Mouse (Mus musculus): ENCODE results near the gene Neurl4. TPM values are rescaled to one million over a fixed set of nuclear protein-coding genes. Genes with fewer than 3 reads are reported as not detected.
A peak's percentile ranks its signal among the peaks of the same experiment; 100 is the strongest.
"Not testable (repeated sequence)": the region's sequence is repeated elsewhere in the genome, so short reads cannot be mapped to it uniquely, and the experiment has no call there.

The Neurl4 gene
- total RNA-seq, 2 experiments from 2014 or later, result 51.2 to 64.3 TPM

DNA sequence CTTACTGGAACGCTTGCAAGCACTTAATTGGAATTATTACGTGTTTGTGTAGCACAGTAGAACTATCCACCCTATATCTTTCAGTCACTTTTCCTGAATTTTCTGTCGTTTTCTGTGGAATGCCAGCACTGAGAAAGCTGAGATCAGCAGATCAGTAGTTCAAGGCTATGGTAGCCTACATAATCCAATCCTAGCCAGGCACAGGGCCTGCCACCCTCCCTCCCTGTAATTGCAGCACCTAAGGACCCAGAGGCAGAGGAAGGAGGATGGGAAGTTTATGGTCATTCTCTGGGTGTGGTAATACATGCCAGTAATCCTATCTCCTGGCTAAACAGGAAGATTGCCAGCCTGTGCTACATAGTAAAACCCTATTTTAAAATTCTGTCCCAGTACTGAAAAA is 21.9 kb downstream of the Neurl4 start:
- ATAC-seq (replicated peaks; ENCODE audit: low FRiP score, low TSS enrichment, poor library complexity, severe bottlenecking), result no peak

DNA sequence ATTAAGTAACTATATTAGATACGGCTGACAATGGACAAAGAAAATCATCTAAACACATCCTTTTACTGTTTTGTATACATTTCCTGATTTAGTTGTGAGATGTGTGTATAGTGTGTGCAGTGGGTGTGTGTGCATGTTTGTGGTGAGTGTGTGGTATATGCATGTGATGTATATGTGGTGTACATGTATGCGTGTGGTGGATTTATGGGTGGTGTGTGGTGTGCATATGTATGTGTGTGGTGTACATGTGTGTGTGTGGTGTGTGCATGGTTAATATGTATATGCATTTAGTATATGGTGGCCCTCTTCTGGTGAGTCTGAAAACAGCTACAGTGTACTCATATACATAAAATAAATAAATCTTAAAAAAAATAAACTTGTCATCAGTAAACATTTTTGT is 26.6 kb downstream of the Neurl4 start:
- ATAC-seq (replicated peaks; ENCODE audit: low FRiP score, low TSS enrichment, poor library complexity, severe bottlenecking), result no peak

DNA sequence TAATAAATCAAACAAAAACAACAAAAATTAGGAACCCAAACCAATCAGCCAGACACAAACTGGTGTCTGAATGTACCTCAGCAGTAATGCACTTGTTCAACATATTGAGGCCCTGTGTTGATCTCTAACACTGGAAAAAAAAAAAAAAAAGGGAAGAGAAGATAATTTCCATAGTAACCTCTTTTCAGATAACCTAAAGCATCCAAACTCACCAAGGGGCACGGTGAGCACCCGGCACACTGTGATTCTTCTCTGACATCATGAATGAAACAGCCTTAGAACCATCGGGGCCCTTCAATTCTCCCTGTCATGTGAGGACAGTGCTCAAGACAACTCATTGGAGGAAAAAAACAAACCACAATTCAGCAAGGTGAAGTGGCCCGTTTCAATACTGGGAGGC is 28.8 kb downstream of the Neurl4 start:
- no peak for ATAC-seq (replicated peaks; ENCODE audit: low FRiP score, low TSS enrichment, poor library complexity, severe bottlenecking)

DNA sequence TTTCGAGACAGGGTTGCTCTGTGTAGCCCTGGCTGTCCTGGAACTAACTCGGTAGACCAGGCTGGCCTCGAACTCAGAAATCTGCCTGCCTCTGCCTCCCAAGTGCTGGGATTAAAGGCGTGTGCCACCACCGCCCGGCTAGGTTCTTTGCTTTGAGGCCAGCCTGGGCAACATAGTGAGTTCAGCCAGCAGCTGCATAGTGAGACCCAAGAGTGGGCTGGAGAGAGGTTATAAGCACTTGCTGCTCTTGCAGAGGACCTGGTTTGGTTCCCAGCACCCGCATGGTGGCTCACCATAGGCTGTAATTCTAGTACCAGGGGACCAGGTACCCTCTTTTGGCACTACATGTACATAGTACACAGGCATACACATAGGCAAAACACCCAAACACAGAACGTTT is 29.3 kb downstream of the Neurl4 start:
- ATAC-seq (replicated peaks; ENCODE audit: low FRiP score, low TSS enrichment, poor library complexity, severe bottlenecking), result not testable (repeated sequence)

DNA sequence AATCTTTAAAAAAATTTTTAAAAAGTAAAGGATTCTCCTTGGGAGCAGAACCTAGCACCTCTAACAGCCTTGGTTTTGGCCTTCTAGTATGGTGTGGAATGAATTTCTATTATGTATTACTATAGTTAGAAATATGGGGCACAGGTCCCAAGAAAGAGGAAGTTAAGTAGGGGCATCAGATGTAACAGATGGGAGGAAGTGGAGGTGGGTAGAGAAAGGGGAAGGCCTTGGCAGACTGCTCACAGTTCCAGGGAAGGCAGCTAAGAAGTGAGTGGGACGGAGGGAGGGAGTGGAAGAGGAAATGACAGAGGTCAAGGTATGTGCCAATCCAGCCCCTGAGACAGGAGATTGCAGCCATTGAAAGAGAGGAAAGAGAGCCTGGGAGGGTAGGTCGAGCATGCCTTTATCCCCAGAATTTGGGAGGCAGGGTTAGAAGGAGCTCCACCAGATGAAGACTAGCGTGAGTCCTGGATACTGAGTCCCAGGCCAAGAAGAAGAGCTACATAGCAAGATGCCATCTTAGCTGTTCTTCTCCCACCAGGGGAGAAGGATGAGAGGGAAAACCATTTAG is 30.2 kb downstream of the Neurl4 start:
- no peak for ATAC-seq (replicated peaks; ENCODE audit: low FRiP score, low TSS enrichment, poor library complexity, severe bottlenecking)

DNA sequence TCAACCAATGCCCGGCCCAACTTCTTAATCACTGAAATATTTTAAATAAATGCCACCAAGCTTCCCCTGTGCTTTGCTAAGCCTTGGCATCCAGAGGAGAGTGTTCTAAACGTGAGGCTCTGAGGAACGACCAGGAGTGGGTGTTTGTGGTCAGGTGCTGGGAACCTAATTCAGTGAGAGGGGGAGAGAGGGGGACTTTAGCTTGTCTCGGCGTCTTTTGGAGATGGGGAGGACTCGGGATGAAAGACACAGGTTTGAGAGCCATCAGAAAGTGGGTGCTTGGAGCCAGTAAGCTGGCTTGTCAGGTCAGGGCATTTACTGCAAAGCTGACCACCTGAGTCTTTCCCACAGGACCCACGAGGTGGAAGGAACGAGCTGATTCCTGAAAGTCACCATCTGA is 30.9 kb downstream of the Neurl4 start:
- ATAC-seq (replicated peaks; ENCODE audit: low FRiP score, low TSS enrichment, poor library complexity, severe bottlenecking), result no peak

DNA sequence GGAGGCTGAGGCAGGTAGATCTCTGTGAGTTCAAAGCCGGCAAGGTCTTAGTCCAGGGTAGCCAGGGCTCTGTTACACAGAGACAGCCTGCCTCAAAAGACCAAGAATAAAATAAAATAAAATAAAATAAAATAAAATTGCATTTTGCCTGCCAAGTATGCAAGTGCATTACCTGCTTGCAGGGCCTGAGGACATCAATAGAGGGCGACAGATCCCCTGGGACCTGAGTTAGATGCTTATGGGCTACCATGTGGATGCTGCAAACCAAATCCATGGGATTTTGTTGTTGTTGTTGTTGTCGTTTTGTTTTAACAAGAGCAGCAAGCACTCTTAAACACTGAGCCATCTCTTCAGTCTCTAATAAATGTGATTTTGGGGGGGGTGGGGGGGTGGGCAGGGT is 31.4 kb downstream of the Neurl4 start:
- ATAC-seq (replicated peaks; ENCODE audit: low FRiP score, low TSS enrichment, poor library complexity, severe bottlenecking), result no peak

DNA sequence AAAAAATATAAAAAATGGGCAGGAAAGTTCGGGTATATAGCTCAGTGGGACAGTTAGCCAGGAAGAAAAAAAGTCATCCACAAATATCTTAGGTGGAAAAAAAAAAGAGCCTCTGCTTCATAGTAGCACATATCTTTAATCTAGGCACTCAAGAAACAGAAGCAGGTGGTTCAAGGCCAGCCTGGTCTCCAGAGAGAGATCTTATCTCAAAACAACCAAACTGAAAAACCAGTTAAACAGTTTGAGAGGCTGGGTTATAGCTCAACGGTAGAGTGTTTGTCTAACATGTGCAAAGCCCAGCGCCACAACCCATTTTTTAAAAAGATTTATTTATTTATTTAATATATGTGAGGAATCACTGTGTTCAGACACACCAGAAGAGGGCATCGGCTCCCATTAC is 32.2 kb downstream of the Neurl4 start:
- no peak for ATAC-seq (replicated peaks; ENCODE audit: low FRiP score, low TSS enrichment, poor library complexity, severe bottlenecking)

DNA sequence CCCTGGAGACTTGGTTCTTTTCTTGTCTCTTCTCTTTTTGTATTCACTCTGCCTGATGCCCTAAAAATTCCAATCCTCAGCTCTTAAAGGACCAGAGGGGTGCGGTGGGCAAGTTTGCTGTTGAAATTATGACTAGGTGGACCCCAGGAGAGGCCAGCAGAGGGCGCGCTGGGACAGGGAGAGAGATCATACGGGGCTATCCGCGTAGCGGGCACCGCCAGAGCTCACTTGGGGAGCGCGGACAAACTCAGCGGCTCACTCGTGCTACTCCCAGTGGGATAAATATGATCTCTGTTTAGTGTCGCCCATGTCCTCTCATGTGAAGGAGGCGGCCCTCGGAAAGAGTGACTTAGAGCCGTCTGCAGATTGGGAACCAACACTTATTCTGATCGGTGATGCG is 33.3 kb downstream of the Neurl4 start:
- ATAC-seq (replicated peaks; ENCODE audit: low FRiP score, low TSS enrichment, poor library complexity, severe bottlenecking), result peak; percentile 74

DNA sequence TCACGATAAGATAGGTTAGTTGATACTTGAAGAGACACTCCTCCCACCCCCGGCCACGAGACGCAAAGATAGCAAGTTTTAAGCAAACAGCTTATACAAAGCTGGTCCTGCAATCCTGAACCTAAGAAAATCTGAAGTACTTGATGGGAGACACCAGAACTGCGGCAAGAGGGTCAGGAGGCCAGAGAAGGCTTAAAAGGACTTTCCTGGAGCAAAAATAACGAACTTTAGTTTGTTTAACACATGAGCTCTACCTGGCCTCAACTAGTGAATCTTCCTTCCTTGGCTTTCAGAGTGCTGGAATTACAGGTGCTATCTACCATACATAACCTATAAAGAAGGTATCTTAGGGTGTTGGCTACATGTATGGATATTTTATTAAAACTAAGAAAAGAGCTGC is 33.8 kb downstream of the Neurl4 start:
- ATAC-seq (replicated peaks; ENCODE audit: low FRiP score, low TSS enrichment, poor library complexity, severe bottlenecking), result no peak

DNA sequence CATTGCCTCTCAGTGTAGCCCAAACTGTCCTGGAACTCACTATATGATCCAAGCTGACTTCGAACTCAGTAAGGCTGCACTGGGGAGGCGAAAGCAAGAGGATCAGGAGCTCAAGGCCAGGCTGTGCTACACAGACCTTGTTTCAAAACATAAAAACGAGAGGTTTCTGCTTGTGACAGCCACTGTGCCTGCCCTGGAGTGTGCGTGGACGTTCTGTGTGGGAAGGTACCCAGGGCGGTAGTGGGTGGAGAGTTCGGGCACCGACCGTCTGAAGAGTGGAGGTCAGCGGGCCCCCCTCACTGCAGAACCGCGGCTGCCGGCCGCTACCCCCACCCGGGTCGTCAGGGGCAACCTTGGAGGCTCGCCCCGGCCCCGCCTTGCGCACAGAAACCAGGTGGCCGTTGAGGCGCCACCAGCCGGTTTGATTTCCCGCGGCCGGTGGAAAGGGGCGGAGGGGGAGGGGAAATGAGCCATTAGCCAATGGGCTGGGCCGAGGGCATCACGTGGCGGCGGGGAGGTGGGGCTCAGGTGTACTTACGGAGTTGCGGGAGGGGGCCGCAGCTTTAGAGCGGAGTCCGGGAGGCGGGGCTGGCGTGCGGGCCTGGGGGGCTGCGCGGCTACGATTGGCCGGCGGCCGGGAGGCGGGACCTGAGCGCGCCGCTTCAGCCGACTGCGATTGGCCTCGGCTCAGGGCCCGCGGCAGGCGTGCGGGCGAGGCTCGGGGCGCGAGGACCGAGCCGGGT is 34.4 kb downstream of the Neurl4 start, which contains the start of gene Ybx2:
TSS of gene Ybx2 (plus strand) at position 660 of the 743 bp plus-strand sequence.
- peak; percentile 49 for ATAC-seq (replicated peaks; ENCODE audit: low FRiP score, low TSS enrichment, poor library complexity, severe bottlenecking)

DNA sequence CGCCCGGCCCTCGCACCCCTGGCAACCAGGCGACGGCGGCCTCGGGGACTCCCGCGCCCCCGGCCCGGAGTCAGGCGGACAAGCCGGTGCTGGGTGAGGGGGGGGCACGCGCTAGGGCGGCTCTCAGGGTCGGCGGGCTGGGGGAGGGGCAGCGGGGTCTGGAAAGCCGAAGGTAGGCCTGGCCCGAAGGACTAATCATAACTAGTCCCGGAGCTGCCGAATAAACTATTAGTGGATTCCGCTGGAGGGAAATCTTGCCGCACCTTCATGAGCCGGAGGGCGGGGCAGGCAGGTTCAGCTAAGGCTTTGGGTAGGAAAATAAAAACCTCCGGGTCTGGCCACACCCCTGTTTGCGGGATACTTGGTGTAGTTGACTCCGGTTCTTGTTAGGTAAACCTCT is 35.3 kb downstream of the Neurl4 start:
- no peak for ATAC-seq (replicated peaks; ENCODE audit: low FRiP score, low TSS enrichment, poor library complexity, severe bottlenecking)

DNA sequence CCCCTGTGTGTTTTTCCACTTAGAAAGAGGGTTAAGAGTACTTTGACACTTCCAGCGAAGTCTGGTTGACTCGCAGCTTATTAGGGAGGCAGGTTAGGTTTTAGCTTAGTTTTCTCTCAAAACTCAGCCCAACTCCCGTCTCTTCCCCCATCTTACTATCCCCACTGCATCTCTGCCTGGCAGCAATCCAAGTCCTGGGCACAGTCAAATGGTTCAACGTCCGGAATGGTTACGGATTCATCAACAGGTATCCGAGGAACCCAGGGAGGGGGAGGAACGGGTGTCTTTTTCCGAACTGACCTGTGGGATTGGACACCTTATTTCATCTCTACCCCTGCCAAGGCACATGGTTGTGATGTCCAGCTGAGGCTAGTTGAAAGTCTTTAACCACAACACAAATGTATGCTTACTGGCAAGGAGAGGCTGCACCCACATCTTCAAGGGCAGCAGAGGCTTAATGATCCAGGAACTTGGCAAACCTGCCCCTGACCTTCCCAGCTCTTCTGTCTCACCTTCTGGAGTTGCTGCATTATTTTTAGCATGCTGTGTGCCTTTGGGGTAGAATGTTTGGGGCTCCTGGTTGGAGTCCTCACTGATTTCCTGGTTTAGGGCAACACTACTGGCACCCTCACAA is 36.0 kb downstream of the Neurl4 start:
- ATAC-seq (replicated peaks; ENCODE audit: low FRiP score, low TSS enrichment, poor library complexity, severe bottlenecking), result no peak

DNA sequence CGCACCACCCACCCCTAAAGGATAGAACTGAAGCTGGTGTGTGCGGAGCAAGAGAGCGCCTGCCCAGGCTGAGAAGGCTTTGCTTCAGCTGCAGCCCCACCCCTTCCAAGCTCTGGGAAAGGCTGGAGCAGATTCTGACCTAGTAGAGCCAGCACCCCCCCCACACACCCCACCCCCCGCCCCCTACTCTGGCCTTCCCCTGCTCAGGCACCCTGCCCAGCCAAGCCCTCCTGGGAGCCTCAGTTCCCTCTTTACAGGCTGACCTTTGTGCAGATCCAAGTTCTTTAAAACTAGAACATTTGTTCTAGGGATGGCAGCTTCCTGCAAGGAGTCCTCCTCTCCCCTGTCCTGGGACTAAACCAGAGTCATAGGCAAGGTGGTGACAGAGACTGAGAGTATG is 36.5 kb downstream of the Neurl4 start:
- no peak for ATAC-seq (replicated peaks; ENCODE audit: low FRiP score, low TSS enrichment, poor library complexity, severe bottlenecking)

DNA sequence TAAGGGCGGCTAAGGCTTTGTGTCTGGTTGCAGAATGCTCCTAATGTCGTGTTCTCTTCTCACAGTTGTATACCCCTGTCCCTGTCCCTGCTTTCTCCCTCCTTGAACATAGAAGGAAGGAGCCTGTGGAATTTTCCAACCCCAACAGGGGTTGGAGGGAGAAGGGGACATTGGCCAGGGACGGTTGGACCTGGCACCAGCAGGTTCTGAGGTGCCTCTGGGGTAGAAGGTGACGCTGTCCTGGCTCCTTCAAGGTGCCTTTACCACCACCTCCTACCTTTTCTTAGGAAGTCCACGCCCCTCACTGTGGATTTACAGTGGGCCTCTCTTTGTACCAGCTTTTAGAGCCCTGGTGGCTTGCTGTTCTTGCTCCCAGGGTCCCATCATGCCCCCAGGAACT is 37.0 kb downstream of the Neurl4 start:
- no peak for ATAC-seq (replicated peaks; ENCODE audit: low FRiP score, low TSS enrichment, poor library complexity, severe bottlenecking)

DNA sequence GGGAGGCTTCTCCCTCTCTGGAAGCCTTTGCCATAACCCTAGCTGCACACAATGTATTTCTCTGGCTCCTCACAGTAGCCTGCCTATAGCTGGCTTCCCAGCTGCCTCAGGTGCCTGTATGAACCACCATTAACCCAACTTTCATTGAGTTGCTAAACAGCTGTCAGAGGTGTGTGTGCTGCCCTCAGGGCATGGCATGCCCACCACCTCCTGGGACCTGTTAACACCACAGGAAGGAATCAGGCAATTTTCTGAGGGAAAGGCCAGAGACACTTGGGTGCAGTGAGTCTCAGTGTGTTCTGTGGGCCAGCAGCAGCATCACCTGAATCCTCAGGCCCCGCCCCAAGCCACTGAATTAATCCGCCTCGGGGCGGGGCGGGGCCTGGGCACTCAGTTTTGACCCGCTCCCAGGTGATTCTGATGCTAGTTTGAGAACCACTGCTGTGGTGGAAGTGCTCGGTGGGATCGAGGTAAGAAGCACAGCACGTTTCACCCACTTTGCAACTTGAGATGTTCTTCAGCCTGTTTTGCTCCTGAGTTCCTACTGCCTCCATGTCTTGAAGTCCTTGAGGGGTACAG is 37.6 kb downstream of the Neurl4 start:
- ATAC-seq (replicated peaks; ENCODE audit: low FRiP score, low TSS enrichment, poor library complexity, severe bottlenecking), result no peak

DNA sequence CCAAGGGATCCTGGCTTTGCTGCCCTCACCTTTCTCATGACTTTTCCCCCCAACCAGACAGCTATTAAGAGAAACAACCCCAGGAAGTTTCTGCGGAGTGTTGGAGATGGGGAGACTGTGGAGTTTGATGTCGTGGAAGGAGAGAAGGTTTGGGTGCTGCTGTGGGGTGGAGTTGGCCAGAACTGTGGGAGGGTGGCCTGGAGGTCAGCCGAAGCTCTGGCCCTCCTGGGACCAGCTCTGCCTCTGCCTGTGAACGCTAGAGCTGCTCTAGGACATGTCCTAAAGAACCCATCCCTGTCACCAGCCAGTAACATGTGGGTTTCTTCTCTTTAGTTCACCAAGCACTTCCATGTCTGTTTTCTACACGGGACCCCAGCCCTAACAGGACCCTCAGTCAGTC is 38.3 kb downstream of the Neurl4 start:
- ATAC-seq (replicated peaks; ENCODE audit: low FRiP score, low TSS enrichment, poor library complexity, severe bottlenecking), result no peak

DNA sequence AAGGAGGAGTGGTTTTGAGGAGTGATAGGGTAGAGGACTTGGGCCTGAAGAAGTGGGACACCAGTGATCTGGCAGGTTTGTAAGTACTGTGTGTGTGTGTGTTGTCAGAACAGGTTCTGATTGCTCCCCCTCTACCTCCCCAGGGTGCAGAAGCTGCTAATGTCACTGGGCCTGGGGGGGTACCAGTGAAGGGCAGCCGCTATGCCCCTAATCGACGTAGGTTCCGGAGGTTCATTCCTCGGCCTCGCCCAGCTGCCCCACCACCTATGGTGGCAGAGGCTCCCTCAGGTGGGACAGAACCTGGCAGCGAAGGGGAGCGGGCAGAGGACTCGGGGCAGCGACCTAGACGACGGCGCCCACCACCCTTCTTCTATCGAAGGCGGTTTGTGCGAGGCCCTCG is 38.9 kb downstream of the Neurl4 start:
- ATAC-seq (replicated peaks; ENCODE audit: low FRiP score, low TSS enrichment, poor library complexity, severe bottlenecking), result no peak

DNA sequence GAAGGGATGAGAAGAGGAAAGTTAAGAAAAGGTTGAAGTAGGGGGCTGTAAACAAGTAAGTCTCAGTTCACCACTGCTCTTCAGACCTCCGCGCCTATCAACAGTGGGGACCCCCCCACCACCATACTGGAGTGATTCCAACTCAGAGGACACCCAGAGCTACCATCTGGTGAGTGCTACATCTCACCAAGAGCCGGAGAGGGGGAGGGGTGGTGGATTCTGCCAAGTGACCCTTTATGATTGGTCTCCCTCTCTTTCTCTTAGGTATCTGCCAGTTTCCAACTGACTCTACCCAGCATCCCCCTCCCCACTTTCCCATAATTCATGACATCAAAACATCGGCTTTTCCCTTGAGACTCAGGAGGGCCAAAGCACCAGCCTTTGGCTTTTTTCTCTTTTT is 40.1 kb downstream of the Neurl4 start:
- no peak for ATAC-seq (replicated peaks; ENCODE audit: low FRiP score, low TSS enrichment, poor library complexity, severe bottlenecking)

DNA sequence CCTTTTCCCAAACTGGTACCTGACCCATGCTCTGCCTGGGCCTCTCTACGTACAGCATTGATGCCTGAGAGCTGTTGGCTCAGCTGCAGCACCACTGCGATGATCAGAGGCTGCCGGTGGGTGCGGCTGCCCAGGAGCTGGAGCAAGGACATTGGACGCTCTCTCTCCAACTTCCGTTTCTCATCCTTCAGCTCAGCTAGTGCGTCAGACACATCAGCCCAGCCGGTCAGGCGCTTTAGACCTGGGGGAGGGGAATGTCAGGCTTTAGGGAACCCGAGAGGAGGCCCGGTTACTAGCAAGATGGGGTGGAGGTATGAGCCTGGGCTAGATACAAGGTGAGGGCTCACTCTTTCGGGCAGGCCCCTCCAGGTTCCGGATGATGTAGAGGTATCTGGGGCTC is 44.3 kb downstream of the Neurl4 start:
- no peak for ATAC-seq (replicated peaks; ENCODE audit: low FRiP score, low TSS enrichment, poor library complexity, severe bottlenecking)
